Mouse (Mus musculus): ENCODE results near the gene Cstb. TPM values are rescaled to one million over a fixed set of nuclear protein-coding genes. Genes with fewer than 3 reads are reported as not detected.

Gene Cstb
- polyA plus RNA-seq, 1 experiment = 214 TPM

GRCm38 (mm10) chr10:78470582-78471313 is 45.3 kb downstream of the Cstb start:
- no peak overlapping the region for H3K27ac ChIP-seq (ENCODE audit: insufficient read depth, low read length)

GRCm38 (mm10) chr10:78472046-78472445 is 46.6 kb downstream of the Cstb start:
- Histone ChIP-seq H3K4me1 (ENCODE audit: control insufficient read depth, insufficient read depth, low read length) (no peaks in the 10 kb centered on the region), H3K9ac (ENCODE audit: low read depth, poor library complexity, severe bottlenecking) (no peak overlapping the region), H3K36me3 (ENCODE audit: control insufficient read depth, insufficient read depth, low read length, poor library complexity, severe bottlenecking) (no peaks in the 10 kb centered on the region), H3K27me3 (ENCODE audit: control insufficient read depth, insufficient read depth, low read length, poor library complexity, severe bottlenecking) (peaks cover 2% of the 10 kb centered on the region; the same call in 1 of the 2 replicates), H3K27ac (ENCODE audit: insufficient read depth, low read length) (no peak overlapping the region), H3K4me3 (ENCODE audit: low read depth, low read length) (no peak overlapping the region), H3K9me3 (replicated peaks; ENCODE audit: control insufficient read depth, insufficient read depth, low read length, poor library complexity, severe bottlenecking) (no peaks in the 10 kb centered on the region)
- no peak for TF ChIP-seq CTCF (IDR thresholded peaks at IDR 0.05; ENCODE audit: low read depth, low read length)
- no peak for TF ChIP-seq POLR2A (IDR thresholded peaks at IDR 0.05; ENCODE audit: insufficient read depth, low read length)
- TF ChIP-seq EP300 (IDR thresholded peaks at IDR 0.05; ENCODE audit: insufficient read depth, low read depth, low read length) = no peak

More at GRCm38 (mm10) chr10:78470582-78471313, 45.3 kb downstream of the Cstb start:
- H3K4me1 ChIP-seq (ENCODE audit: control insufficient read depth, insufficient read depth, low read length) = no peaks in the 10 kb centered on the region
- TF ChIP-seq CTCF (IDR thresholded peaks at IDR 0.05; ENCODE audit: low read depth, low read length) (no peak), EP300 (IDR thresholded peaks at IDR 0.05; ENCODE audit: insufficient read depth, low read depth, low read length) (no peak), POLR2A (IDR thresholded peaks at IDR 0.05; ENCODE audit: insufficient read depth, low read length) (no peak)
- no peak overlapping the region for H3K9ac ChIP-seq (ENCODE audit: low read depth, poor library complexity, severe bottlenecking)
- no peaks in the 10 kb centered on the region for H3K9me3 ChIP-seq (replicated peaks; ENCODE audit: control insufficient read depth, insufficient read depth, low read length, poor library complexity, severe bottlenecking)
- H3K36me3 ChIP-seq (ENCODE audit: control insufficient read depth, insufficient read depth, low read length, poor library complexity, severe bottlenecking) = no peaks in the 10 kb centered on the region
- H3K27me3 ChIP-seq (ENCODE audit: control insufficient read depth, insufficient read depth, low read length, poor library complexity, severe bottlenecking) = peaks cover 2% of the 10 kb centered on the region; the same call in 1 of the 2 replicates
- H3K4me3 ChIP-seq (ENCODE audit: low read depth, low read length) = no peak overlapping the region

- no peaks in the 10 kb centered on the region for H3K36me3 ChIP-seq (ENCODE audit: control insufficient read depth, insufficient read depth, low read length, poor library complexity, severe bottlenecking)
- H3K4me3 ChIP-seq (ENCODE audit: low read depth, low read length) = no peak overlapping the region
- no peaks in the 10 kb centered on the region for H3K4me1 ChIP-seq (ENCODE audit: control insufficient read depth, insufficient read depth, low read length)
- H3K9ac ChIP-seq (ENCODE audit: low read depth, poor library complexity, severe bottlenecking) = no peak overlapping the region
- H3K27ac ChIP-seq (ENCODE audit: insufficient read depth, low read length) = no peak overlapping the region
- no peak for TF ChIP-seq EP300 (IDR thresholded peaks at IDR 0.05; ENCODE audit: insufficient read depth, low read depth, low read length)
- no peak for TF ChIP-seq POLR2A (IDR thresholded peaks at IDR 0.05; ENCODE audit: insufficient read depth, low read length)
- no peak for TF ChIP-seq CTCF (IDR thresholded peaks at IDR 0.05; ENCODE audit: low read depth, low read length)
- no peaks in the 10 kb centered on the region for H3K9me3 ChIP-seq (replicated peaks; ENCODE audit: control insufficient read depth, insufficient read depth, low read length, poor library complexity, severe bottlenecking)
- peaks cover 2% of the 10 kb centered on the region; the same call in 1 of the 2 replicates for H3K27me3 ChIP-seq (ENCODE audit: control insufficient read depth, insufficient read depth, low read length, poor library complexity, severe bottlenecking)
Observed at GRCm38 (mm10) chr10:78473434-78473833, 48.0 kb downstream of the Cstb start.

GRCm38 (mm10) chr10:78474759-78475158 is 49.3 kb downstream of the Cstb start:
- H3K9me3 ChIP-seq (replicated peaks; ENCODE audit: control insufficient read depth, insufficient read depth, low read length, poor library complexity, severe bottlenecking) = no peaks in the 10 kb centered on the region
- H3K27ac ChIP-seq (ENCODE audit: insufficient read depth, low read length) = no peak overlapping the region
- H3K4me1 ChIP-seq (ENCODE audit: control insufficient read depth, insufficient read depth, low read length) = no peaks in the 10 kb centered on the region
- H3K27me3 ChIP-seq (ENCODE audit: control insufficient read depth, insufficient read depth, low read length, poor library complexity, severe bottlenecking) = peaks cover 2% of the 10 kb centered on the region; the same call in 1 of the 2 replicates
- H3K36me3 ChIP-seq (ENCODE audit: control insufficient read depth, insufficient read depth, low read length, poor library complexity, severe bottlenecking) = no peaks in the 10 kb centered on the region
- TF ChIP-seq POLR2A (IDR thresholded peaks at IDR 0.05; ENCODE audit: insufficient read depth, low read length) (no peak), EP300 (IDR thresholded peaks at IDR 0.05; ENCODE audit: insufficient read depth, low read depth, low read length) (no peak), CTCF (IDR thresholded peaks at IDR 0.05; ENCODE audit: low read depth, low read length) (no peak)
- no peak overlapping the region for H3K4me3 ChIP-seq (ENCODE audit: low read depth, low read length)
- H3K9ac ChIP-seq (ENCODE audit: low read depth, poor library complexity, severe bottlenecking) = no peak overlapping the region

GRCm38 (mm10) chr10:78476821-78477220 is 51.4 kb downstream of the Cstb start:
- H3K27ac ChIP-seq (ENCODE audit: insufficient read depth, low read length) = no peak overlapping the region

More at GRCm38 (mm10) chr10:78476821-78477220, 51.4 kb downstream of the Cstb start:
- Histone ChIP-seq H3K4me3 (ENCODE audit: low read depth, low read length) (no peak overlapping the region), H3K9ac (ENCODE audit: low read depth, poor library complexity, severe bottlenecking) (no peak overlapping the region), H3K27me3 (ENCODE audit: control insufficient read depth, insufficient read depth, low read length, poor library complexity, severe bottlenecking) (peaks cover 2% of the 10 kb centered on the region; the same call in 1 of the 2 replicates), H3K36me3 (ENCODE audit: control insufficient read depth, insufficient read depth, low read length, poor library complexity, severe bottlenecking) (no peaks in the 10 kb centered on the region), H3K9me3 (replicated peaks; ENCODE audit: control insufficient read depth, insufficient read depth, low read length, poor library complexity, severe bottlenecking) (no peaks in the 10 kb centered on the region), H3K4me1 (ENCODE audit: control insufficient read depth, insufficient read depth, low read length) (no peaks in the 10 kb centered on the region)
- no peak for TF ChIP-seq POLR2A (IDR thresholded peaks at IDR 0.05; ENCODE audit: insufficient read depth, low read length)
- TF ChIP-seq EP300 (IDR thresholded peaks at IDR 0.05; ENCODE audit: insufficient read depth, low read depth, low read length) = no peak
- TF ChIP-seq CTCF (IDR thresholded peaks at IDR 0.05; ENCODE audit: low read depth, low read length) = no peak

Other genes with a start within 250 kb of the Cstb start
- 23.3 and 25.4 TPM in 2 replicates for gene Pwp2, start 240.5 kb upstream of the Cstb start, polyA plus RNA-seq (2011; ENCODE audit: insufficient read depth, insufficient read length, low read depth, missing spikeins)
- 20.6 and 22.0 TPM in 2 replicates for gene Trappc10, start 181.0 kb upstream of the Cstb start, polyA plus RNA-seq (2011; ENCODE audit: insufficient read depth, insufficient read length, low read depth, missing spikeins)
- 56.0 and 57.7 TPM in 2 replicates for gene Agpat3, start 73.2 kb upstream of the Cstb start, polyA plus RNA-seq (2011; ENCODE audit: insufficient read depth, insufficient read length, low read depth, missing spikeins)
- gene Rrp1, start 12.6 kb upstream of the Cstb start, polyA plus RNA-seq (2011; ENCODE audit: insufficient read depth, insufficient read length, low read depth, missing spikeins) = 132 and 136 TPM in 2 replicates
- gene Pdxk, start 39.3 kb downstream of the Cstb start, polyA plus RNA-seq (2011; ENCODE audit: insufficient read depth, insufficient read length, low read depth, missing spikeins) = 13.7 and 14.6 TPM in 2 replicates
- gene Olfr1358, start 91.8 kb downstream of the Cstb start, polyA plus RNA-seq (2011; ENCODE audit: insufficient read depth, insufficient read length, low read depth, missing spikeins) = not detected in 2 replicates
- gene Ilvbl, start 148.7 kb downstream of the Cstb start, polyA plus RNA-seq (2011; ENCODE audit: insufficient read depth, insufficient read length, low read depth, missing spikeins) = 11.6 and 16.7 TPM in 2 replicates
- gene Syde1, start 166.3 kb downstream of the Cstb start, polyA plus RNA-seq (2011; ENCODE audit: insufficient read depth, insufficient read length, low read depth, missing spikeins) = 3.9 and 4.6 TPM in 2 replicates
- gene Olfr1357, start 192.4 kb downstream of the Cstb start, polyA plus RNA-seq (2011; ENCODE audit: insufficient read depth, insufficient read length, low read depth, missing spikeins) = not detected in 2 replicates